Mouse (Mus musculus) E14TG2a.4 (cell line): ENCODE measurements around the gene Fam189a2.

ENCODE experiments used
- CTCF ChIP-seq: conservative IDR thresholded peaks from 2 replicates; pipeline ENCODE4 v1.5.1; 2014; ENCODE audit warnings: low read length
- NANOG ChIP-seq: IDR thresholded peaks from 2 replicates; pipeline ENCODE4 v1.6.1; 2014; ENCODE audit warnings: borderline replicate concordance, low read length, mixed read lengths
- POU5F1 ChIP-seq: IDR thresholded peaks from 2 replicates; pipeline ENCODE4 v1.6.1; 2014; ENCODE audit warnings: low read length, borderline replicate concordance

- TF ChIP-seq CTCF (no peak), POU5F1 (no peak), NANOG (peak; percentile 53; the same call in 1 of the 2 replicates)
These were observed 1.9 kb upstream of the Fam189a2 start for GRCm38 (mm10) chr19:24032654-24033236.
